Mouse (Mus musculus) heart, adult 2 months (tissue): Measurements from ENCODE around the gene Usp7. TPM values are rescaled to one million over a fixed set of nuclear protein-coding genes. Genes with fewer than 3 reads are reported as not detected.

ENCODE experiments used
- DNase-seq, 2 experiments: peaks; one replicate each; pipeline ENCODE4 v3.0.0; 2021
- H3K27ac ChIP-seq: fragments of 200-600 bp; 2 replicates; pipeline ENCODE4 v1.8.1; 2022
- H3K27me3 ChIP-seq: fragments of 200-500 bp; 2 replicates; pipeline ENCODE4 v1.6.1; 2012; ENCODE audit warnings: mild to moderate bottlenecking, low read length, inconsistent platforms, mixed read lengths; ENCODE audit not compliant: control insufficient read depth, insufficient read depth
- H3K36me3 ChIP-seq: fragments of 200-500 bp; 2 replicates; pipeline ENCODE4 v1.6.1; 2012; ENCODE audit warnings: low read length, inconsistent platforms; ENCODE audit not compliant: control insufficient read depth, insufficient read depth
- H3K4me1 ChIP-seq: fragments of 200-500 bp; 2 replicates; pipeline ENCODE4 v1.6.1; 2011; ENCODE audit warnings: low read length; ENCODE audit not compliant: control insufficient read depth, insufficient read depth
- H3K4me3 ChIP-seq: fragments of 200-600 bp; 2 replicates; pipeline ENCODE4 v1.8.1; 2022
- H3K79me2 ChIP-seq: fragments of 200-500 bp; replicated peaks from 2 replicates; pipeline ENCODE4 v1.6.1; 2012; ENCODE audit warnings: mild to moderate bottlenecking, inconsistent platforms, low read length, moderate library complexity, mixed read lengths; ENCODE audit not compliant: control insufficient read depth, insufficient read depth
- H3K9ac ChIP-seq: fragments of 200-500 bp; 2 replicates; pipeline ENCODE4 v1.6.1; 2012; ENCODE audit warnings: low read depth, mild to moderate bottlenecking, control low read depth, inconsistent platforms, low read length, mixed read lengths
- CTCF ChIP-seq: fragments of 200-600 bp; IDR thresholded peaks from 2 replicates; pipeline ENCODE4 v1.8.1; 2022; ENCODE audit warnings: antibody characterized with exemption, mild to moderate bottlenecking, moderate library complexity
- EP300 ChIP-seq: fragments of 200-500 bp; IDR thresholded peaks from 2 replicates; pipeline ENCODE4 v1.6.1; 2011; ENCODE audit warnings: low read depth, low read length, control low read depth; ENCODE audit not compliant: insufficient read depth
- POLR2A ChIP-seq: fragments of 200-500 bp; IDR thresholded peaks from 2 replicates; pipeline ENCODE4 v1.6.1; 2011; ENCODE audit warnings: mild to moderate bottlenecking, low read depth, low read length, control low read depth; ENCODE audit not compliant: insufficient read depth
- WGBS: fragments of 180-500 bp; shearing (Covaris S2); methylation state at CpG from one replicate; pipeline ENCODE4 v1.1.7; 2018; 5-methylcytosine and 5-hydroxymethylcytosine counted together
- intact Hi-C: fragments of 180-260 bp; cut with DNase I; formaldehyde crosslinking; loops from one replicate; pipeline ENCODE4 v1.15.1; 2025
- polyA plus RNA-seq: library from polyadenylated mRNA; depleted of rRNA; stranded (reverse); fragments of >200 nt; gene quantifications from 2 replicates; pipeline ENCODE4 v1.2.3, GENCODE M21; 2012
- total RNA-seq, 2 experiments: library from RNA; stranded (reverse); gene quantifications; 2 replicates each; pipeline ENCODE4 v1.2.3; 2021

Gene Usp7
- total and polyA plus RNA-seq, 3 experiments, result 19.4 to 49.0 (median 45.6) TPM

- Histone ChIP-seq H3K4me3 (no peak overlapping the region), H3K4me1 (no peaks in the 10 kb centered on the region), H3K79me2 (no peaks in the 10 kb centered on the region), H3K9ac (no peak overlapping the region), H3K27ac (no peak overlapping the region), H3K27me3 (no peaks in the 10 kb centered on the region), H3K36me3 (no peaks in the 10 kb centered on the region)
- no peak for DNase-seq
- intact Hi-C loops, result no loop called here
- WGBS, result 6% methylated on average over 3 of the region's 3 CpGs
- TF ChIP-seq EP300 (no peak), CTCF (peak; percentile 26)
Measured at GRCm38 (mm10) chr16:8794952-8795351, 2.8 kb upstream of the Usp7 start.

GRCm38 (mm10) chr16:8790886-8791285 lies 1.2 kb downstream of the Usp7 start:
- Histone ChIP-seq H3K4me3 (no peak overlapping the region), H3K9ac (no peak overlapping the region), H3K27me3 (no peaks in the 10 kb centered on the region), H3K79me2 (no peaks in the 10 kb centered on the region), H3K27ac (no peak overlapping the region), H3K36me3 (no peaks in the 10 kb centered on the region), H3K4me1 (no peaks in the 10 kb centered on the region)
- WGBS, result 62% methylated on average over 4 of the region's 4 CpGs
- intact Hi-C loops, result no loop called here
- TF ChIP-seq CTCF (no peak), EP300 (no peak), POLR2A (no peak)
- DNase-seq, result no peak

GRCm38 (mm10) chr16:8784753-8785152 lies 7.4 kb downstream of the Usp7 start:
- H3K36me3 ChIP-seq, result peaks cover 2% of the 10 kb centered on the region; the same call in 1 of the 2 replicates
- H3K4me3 ChIP-seq, result no peak overlapping the region
- H3K79me2 ChIP-seq, result no peaks in the 10 kb centered on the region
- peak; percentile 50 to 70 for DNase-seq
- no peaks in the 10 kb centered on the region for H3K27me3 ChIP-seq
- WGBS, result 12% methylated on average over 3 of the region's 3 CpGs
- H3K9ac ChIP-seq, result no peak overlapping the region
- intact Hi-C loops, result loop anchor here (5.0 kb wide), 1 partner anchor 83 kb away; no protein-coding TSS in a partner anchor
- H3K4me1 ChIP-seq, result no peaks in the 10 kb centered on the region
- TF ChIP-seq CTCF (no peak), EP300 (no peak), POLR2A (no peak)
- peak overlapping the region; percentile 26; the same call in 1 of the 2 replicates for H3K27ac ChIP-seq

GRCm38 (mm10) chr16:8783198-8783913 lies 8.8 kb downstream of the Usp7 start:
- no peak overlapping the region for H3K9ac ChIP-seq
- H3K4me3 ChIP-seq, result no peak overlapping the region
- 65% methylated on average over 16 of the region's 16 CpGs for WGBS
- peaks cover 2% of the 10 kb centered on the region; the same call in 1 of the 2 replicates for H3K36me3 ChIP-seq
- H3K27ac ChIP-seq, result no peak overlapping the region
- H3K27me3 ChIP-seq, result no peaks in the 10 kb centered on the region
- no peaks in the 10 kb centered on the region for H3K79me2 ChIP-seq
- no peak for DNase-seq
- no peak for TF ChIP-seq POLR2A
- TF ChIP-seq CTCF, result no peak
- no peak for TF ChIP-seq EP300
- intact Hi-C loops, result no loop called here
- no peaks in the 10 kb centered on the region for H3K4me1 ChIP-seq

- Histone ChIP-seq H3K27me3 (no peaks in the 10 kb centered on the region), H3K9ac (no peak overlapping the region), H3K36me3 (peaks cover 2% of the 10 kb centered on the region; the same call in 1 of the 2 replicates), H3K27ac (no peak overlapping the region), H3K4me3 (no peak overlapping the region), H3K4me1 (no peaks in the 10 kb centered on the region), H3K79me2 (no peaks in the 10 kb centered on the region)
- DNase-seq, result no peak
- 91% methylated on average over 2 of the region's 2 CpGs for WGBS
- TF ChIP-seq POLR2A (no peak), CTCF (peak; percentile 25; the same call in 1 of the 2 replicates), EP300 (no peak)
- intact Hi-C loops, result no loop called here
Measured at GRCm38 (mm10) chr16:8781660-8782059, 10.4 kb downstream of the Usp7 start.

- intact Hi-C loops, result no loop called here
- 61% methylated on average over 6 of the region's 6 CpGs for WGBS
- no peak for TF ChIP-seq POLR2A
- TF ChIP-seq EP300, result no peak
- no peak for TF ChIP-seq CTCF
- Histone ChIP-seq H3K4me1 (no peaks in the 10 kb centered on the region), H3K79me2 (no peaks in the 10 kb centered on the region), H3K27ac (no peak overlapping the region), H3K9ac (no peak overlapping the region), H3K27me3 (no peaks in the 10 kb centered on the region), H3K36me3 (peaks cover 2% of the 10 kb centered on the region; the same call in 1 of the 2 replicates), H3K4me3 (no peak overlapping the region)
- DNase-seq, result no peak
Measured at GRCm38 (mm10) chr16:8781191-8781590, 10.9 kb downstream of the Usp7 start.
